Mouse (Mus musculus): ENCODE results near the gene Hmgcs2. TPM values are rescaled to one million over a fixed set of nuclear protein-coding genes. Genes with fewer than 3 reads are reported as not detected.

Hmgcs2 gene
- total and polyA plus RNA-seq, 2 experiments from 2014 or later: 30.5 to 42.2 TPM

DNA sequence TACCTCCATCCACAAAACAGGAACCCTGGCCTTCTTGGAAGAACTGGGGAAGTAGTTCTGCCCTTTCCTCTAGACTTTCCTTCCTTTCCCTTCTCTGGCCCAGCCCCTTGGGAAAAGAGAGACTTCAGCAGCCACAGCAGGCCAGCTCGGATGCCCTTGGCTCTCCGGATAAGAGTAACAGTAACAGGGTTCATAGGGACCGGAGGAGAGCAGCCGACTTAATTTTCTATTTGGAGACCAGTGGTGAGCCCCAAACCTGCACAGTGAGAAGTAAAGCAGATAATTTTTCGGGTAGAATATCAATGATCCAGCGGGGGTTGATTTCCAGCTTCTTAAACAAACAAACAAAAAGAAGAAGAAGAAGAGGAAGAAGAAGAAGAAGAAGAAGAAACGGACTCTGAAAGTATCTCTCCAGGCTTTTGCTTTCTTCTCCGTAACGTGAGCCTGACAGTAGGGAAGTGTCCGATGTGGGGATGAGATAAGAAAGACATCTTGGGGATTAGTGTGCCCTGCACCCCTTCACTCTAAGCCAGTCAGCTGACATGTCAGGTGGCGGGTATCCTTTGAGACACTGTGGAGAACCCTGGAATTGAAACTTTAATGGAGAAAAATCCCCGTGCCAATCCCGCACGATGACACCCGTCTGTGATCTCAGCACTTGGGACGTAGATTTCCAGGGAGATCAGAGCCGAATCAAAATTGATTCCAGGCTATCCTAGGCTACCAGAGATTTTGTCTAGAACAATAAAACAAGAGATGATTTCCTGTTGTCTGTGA is 60.8 kb downstream of the Hmgcs2 start:
- Histone ChIP-seq H3K4me3 (ENCODE audit: low read length) (no peak overlapping the region), H3K27me3 (ENCODE audit: insufficient read depth, low read length) (no peaks in the 10 kb centered on the region), H3K4me2 (ENCODE audit: low read depth, low read length) (no peak overlapping the region), H3K4me1 (ENCODE audit: insufficient read depth, low read length) (peaks cover 9% of the 10 kb centered on the region), H3K36me3 (ENCODE audit: insufficient read depth, low read length) (no peaks in the 10 kb centered on the region), H3K9ac (replicated peaks; ENCODE audit: low read length) (no peak overlapping the region), H3K27ac (no peak overlapping the region), H3K9me3 (ENCODE audit: low read length) (no peaks in the 10 kb centered on the region)
- 89% methylated on average over 17 of the region's 17 CpGs for WGBS
- DNase-seq (ENCODE audit: low spot score) (no peak), ATAC-seq (no peak)
- TF ChIP-seq CTCF (IDR thresholded peaks at IDR 0.05; ENCODE audit: low read depth): no peak

DNA sequence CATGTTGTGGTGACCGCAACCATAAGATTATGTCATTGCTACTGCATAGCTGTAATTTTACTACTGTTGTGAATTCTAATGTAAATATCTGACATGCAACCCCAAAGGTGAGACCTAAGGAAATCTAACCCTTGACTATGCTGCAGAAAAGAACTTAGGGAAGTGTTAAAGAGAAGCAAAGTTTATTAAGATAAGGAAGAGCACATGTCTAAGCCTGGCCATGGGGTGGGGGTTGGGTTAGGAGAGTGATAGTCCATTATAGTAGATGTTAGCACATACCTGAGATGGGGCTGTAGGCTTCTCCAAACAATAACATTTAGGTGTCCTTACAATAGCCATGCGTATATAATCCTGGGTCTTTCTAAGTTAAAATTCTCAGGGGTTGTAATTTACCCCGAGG is 63.0 kb downstream of the Hmgcs2 start:
- Histone ChIP-seq H3K9me3 (ENCODE audit: low read length) (no peaks in the 10 kb centered on the region), H3K9ac (replicated peaks; ENCODE audit: low read length) (no peak overlapping the region), H3K4me1 (ENCODE audit: insufficient read depth, low read length) (no peaks in the 10 kb centered on the region), H3K27me3 (ENCODE audit: insufficient read depth, low read length) (no peaks in the 10 kb centered on the region), H3K36me3 (ENCODE audit: insufficient read depth, low read length) (no peaks in the 10 kb centered on the region), H3K4me2 (ENCODE audit: low read depth, low read length) (no peak overlapping the region), H3K27ac (no peak overlapping the region), H3K4me3 (ENCODE audit: low read length) (no peak overlapping the region)
- no peak for TF ChIP-seq CTCF (IDR thresholded peaks at IDR 0.05; ENCODE audit: low read depth)
- DNase-seq (ENCODE audit: low spot score) (no peak), ATAC-seq (no peak)
- WGBS: 90% methylated on average over 3 of the region's 3 CpGs

DNA sequence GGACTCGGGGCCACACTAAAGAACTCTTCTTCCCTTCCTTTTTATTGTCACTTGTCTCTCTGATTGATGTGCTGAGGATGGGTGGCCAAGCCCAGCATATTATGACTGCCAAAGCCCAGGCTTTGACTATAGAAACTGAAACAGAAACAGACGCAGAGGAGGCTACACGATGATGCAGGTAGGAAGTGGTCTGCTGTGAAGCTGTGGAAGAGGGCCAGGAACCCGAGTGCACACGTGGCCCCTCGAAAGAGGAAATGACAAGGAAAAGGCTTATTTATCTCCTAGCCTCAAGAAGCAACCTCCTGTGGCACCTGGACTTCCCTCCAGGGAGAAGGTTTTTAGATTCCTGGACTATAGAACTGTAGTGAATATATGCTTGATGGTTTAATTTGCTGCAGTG is 67.9 kb downstream of the Hmgcs2 start:
- ATAC-seq: no peak
- Histone ChIP-seq H3K27ac (no peak overlapping the region), H3K27me3 (ENCODE audit: insufficient read depth, low read length) (no peaks in the 10 kb centered on the region), H3K4me2 (ENCODE audit: low read depth, low read length) (no peak overlapping the region), H3K9me3 (ENCODE audit: low read length) (no peaks in the 10 kb centered on the region), H3K9ac (replicated peaks; ENCODE audit: low read length) (no peak overlapping the region), H3K36me3 (ENCODE audit: insufficient read depth, low read length) (no peaks in the 10 kb centered on the region), H3K4me1 (ENCODE audit: insufficient read depth, low read length) (no peaks in the 10 kb centered on the region), H3K4me3 (ENCODE audit: low read length) (no peak overlapping the region)
- TF ChIP-seq CTCF (IDR thresholded peaks at IDR 0.05; ENCODE audit: low read depth): no peak
- whole genome bisulfite sequencing: 81% methylated on average over 6 of the region's 6 CpGs
- DNase-seq (ENCODE audit: low spot score): no peak

DNA sequence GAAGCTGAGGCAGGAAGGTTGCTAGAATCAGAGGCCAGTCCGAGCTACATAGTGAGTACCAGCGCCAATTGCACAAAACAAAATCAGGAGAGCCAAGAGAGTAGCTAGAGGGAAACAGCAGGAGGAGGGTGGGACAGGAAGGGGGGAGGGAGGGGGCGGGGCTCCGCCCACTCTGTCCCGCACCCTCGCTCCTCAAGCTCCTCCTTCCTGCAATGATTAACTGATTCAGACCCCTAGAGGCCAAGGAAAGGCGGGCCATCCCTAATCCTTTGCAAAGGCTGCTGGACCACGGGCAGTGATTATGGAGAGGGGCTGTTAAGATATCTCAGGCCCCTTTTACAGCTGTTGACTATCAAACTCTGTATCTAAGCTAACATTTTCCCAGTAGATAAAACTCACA is 68.5 kb downstream of the Hmgcs2 start:
- no peaks in the 10 kb centered on the region for H3K36me3 ChIP-seq (ENCODE audit: insufficient read depth, low read length)
- TF ChIP-seq CTCF (IDR thresholded peaks at IDR 0.05; ENCODE audit: low read depth): no peak
- no peak overlapping the region for H3K9ac ChIP-seq (replicated peaks; ENCODE audit: low read length)
- DNase-seq (ENCODE audit: low spot score) (no peak), ATAC-seq (no peak)
- no peaks in the 10 kb centered on the region for H3K4me1 ChIP-seq (ENCODE audit: insufficient read depth, low read length)
- H3K9me3 ChIP-seq (ENCODE audit: low read length): no peaks in the 10 kb centered on the region
- H3K27ac ChIP-seq: no peak overlapping the region
- no peak overlapping the region for H3K4me3 ChIP-seq (ENCODE audit: low read length)
- 23% methylated on average over 8 of the region's 8 CpGs for WGBS
- H3K27me3 ChIP-seq (ENCODE audit: insufficient read depth, low read length): no peaks in the 10 kb centered on the region
- H3K4me2 ChIP-seq (ENCODE audit: low read depth, low read length): no peak overlapping the region

DNA sequence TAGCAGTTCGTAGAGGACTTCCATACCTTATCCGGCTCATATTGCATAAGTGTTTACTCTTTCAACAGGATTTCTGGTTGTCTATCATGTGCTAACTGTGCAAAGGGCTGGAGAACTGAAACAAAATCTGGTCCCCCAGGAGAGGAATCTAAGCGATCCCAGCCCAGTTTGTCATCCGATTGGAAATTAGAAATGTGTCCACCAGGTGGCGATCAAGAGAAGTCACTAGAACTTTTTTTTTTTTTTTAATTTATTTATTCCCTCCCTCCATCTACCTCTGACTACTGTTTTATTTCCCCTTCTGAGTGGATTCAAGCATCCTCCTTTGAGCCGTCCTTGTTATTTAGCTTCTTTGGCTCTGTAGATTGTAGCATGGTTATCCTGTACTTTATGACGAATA is 73.7 kb downstream of the Hmgcs2 start:
- no peak overlapping the region for H3K4me2 ChIP-seq (ENCODE audit: low read depth, low read length)
- H3K4me3 ChIP-seq (ENCODE audit: low read length): no peak overlapping the region
- no peaks in the 10 kb centered on the region for H3K27me3 ChIP-seq (ENCODE audit: insufficient read depth, low read length)
- 33% methylated on average over 7 of the region's 7 CpGs for WGBS
- TF ChIP-seq CTCF (IDR thresholded peaks at IDR 0.05; ENCODE audit: low read depth): peak; percentile 74
- ATAC-seq (no peak), DNase-seq (ENCODE audit: low spot score) (peak; percentile 90)
- no peaks in the 10 kb centered on the region for H3K4me1 ChIP-seq (ENCODE audit: insufficient read depth, low read length)
- H3K9me3 ChIP-seq (ENCODE audit: low read length): no peaks in the 10 kb centered on the region
- H3K36me3 ChIP-seq (ENCODE audit: insufficient read depth, low read length): no peaks in the 10 kb centered on the region
- no peak overlapping the region for H3K9ac ChIP-seq (replicated peaks; ENCODE audit: low read length)
- no peak overlapping the region for H3K27ac ChIP-seq

DNA sequence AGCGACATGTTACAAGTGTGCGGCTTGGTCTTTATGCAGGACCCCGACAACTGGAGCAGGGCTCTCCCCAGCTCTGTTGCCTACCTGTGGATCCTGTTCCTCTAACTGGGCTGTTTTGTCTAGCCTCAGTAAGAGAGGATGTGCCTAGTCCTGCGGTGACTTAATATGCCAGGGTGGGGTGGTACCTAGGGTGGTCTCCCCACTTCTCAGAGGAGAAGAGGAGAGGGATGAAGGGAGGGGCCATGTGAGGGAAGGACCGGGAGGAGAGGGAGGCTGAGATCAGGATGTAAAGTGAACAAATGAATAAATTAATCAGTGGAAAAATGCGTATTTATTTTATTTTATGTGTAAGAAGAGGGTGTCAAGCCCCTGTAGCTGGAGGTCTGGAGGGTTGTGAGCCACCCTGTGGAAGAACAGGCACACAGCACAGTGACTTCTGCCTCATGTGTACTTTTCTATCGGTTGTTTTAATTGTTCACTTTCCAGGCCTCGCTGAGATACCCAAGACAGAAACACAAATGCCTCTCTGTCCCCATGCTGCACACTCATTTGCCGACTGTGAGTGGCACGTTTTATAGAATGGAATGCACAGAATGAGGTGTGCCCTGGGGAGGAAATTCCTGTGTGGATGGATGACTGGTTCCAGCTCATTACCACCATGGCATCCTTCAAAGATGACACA is 75.2 kb downstream of the Hmgcs2 start:
- peak; percentile 32 for DNase-seq (ENCODE audit: low spot score)
- Histone ChIP-seq H3K4me2 (ENCODE audit: low read depth, low read length) (no peak overlapping the region), H3K27me3 (ENCODE audit: insufficient read depth, low read length) (no peaks in the 10 kb centered on the region), H3K4me3 (ENCODE audit: low read length) (no peak overlapping the region), H3K4me1 (ENCODE audit: insufficient read depth, low read length) (no peaks in the 10 kb centered on the region), H3K9me3 (ENCODE audit: low read length) (no peaks in the 10 kb centered on the region), H3K9ac (replicated peaks; ENCODE audit: low read length) (no peak overlapping the region), H3K27ac (no peak overlapping the region), H3K36me3 (ENCODE audit: insufficient read depth, low read length) (no peaks in the 10 kb centered on the region)
- peak; percentile 69 for ATAC-seq
- WGBS: 52% methylated on average over 10 of the region's 10 CpGs
- TF ChIP-seq CTCF (IDR thresholded peaks at IDR 0.05; ENCODE audit: low read depth): peak; percentile 56

DNA sequence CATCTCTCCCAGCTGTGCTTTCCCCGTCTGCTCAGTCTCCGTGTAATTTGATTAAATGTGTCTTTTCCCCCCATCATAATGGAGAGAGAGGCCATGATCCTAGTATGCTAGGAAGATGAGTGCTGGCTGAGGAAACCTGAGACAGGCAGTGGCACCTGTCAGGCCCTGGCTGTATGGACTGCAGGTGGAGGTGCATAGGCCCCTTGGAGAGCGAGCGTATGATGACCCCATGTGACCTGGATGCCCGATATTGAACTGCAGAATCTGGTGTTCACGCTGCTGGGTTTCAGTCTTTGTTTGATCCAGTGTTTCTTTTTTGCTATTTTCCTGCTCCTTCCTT is 75.8 kb downstream of the Hmgcs2 start:
- H3K36me3 ChIP-seq (ENCODE audit: insufficient read depth, low read length): no peaks in the 10 kb centered on the region
- H3K27ac ChIP-seq: no peak overlapping the region
- no peak for TF ChIP-seq CTCF (IDR thresholded peaks at IDR 0.05; ENCODE audit: low read depth)
- no peak overlapping the region for H3K4me2 ChIP-seq (ENCODE audit: low read depth, low read length)
- no peak overlapping the region for H3K4me3 ChIP-seq (ENCODE audit: low read length)
- H3K4me1 ChIP-seq (ENCODE audit: insufficient read depth, low read length): no peaks in the 10 kb centered on the region
- no peaks in the 10 kb centered on the region for H3K27me3 ChIP-seq (ENCODE audit: insufficient read depth, low read length)
- no peak; the same call in 1 of the 2 replicates for ATAC-seq
- 50% methylated on average over 6 of the region's 6 CpGs for WGBS
- no peak for DNase-seq (ENCODE audit: low spot score)
- H3K9ac ChIP-seq (replicated peaks; ENCODE audit: low read length): no peak overlapping the region
- H3K9me3 ChIP-seq (ENCODE audit: low read length): no peaks in the 10 kb centered on the region

All from hindbrain, postnatal 0 days (tissue).